Mouse (Mus musculus) embryonic fibroblast, embryonic 13.5 days (primary cell): Measurements from ENCODE around the gene Rccd1. TPM values are rescaled to one million over a fixed set of nuclear protein-coding genes. Genes with fewer than 3 reads are reported as not detected.

ENCODE experiments used
- H3K27ac ChIP-seq: 2 replicates; pipeline ENCODE4 v1.5.1; 2012; ENCODE audit warnings: low read length, control low read depth, inconsistent platforms; ENCODE audit not compliant: insufficient read depth
- H3K4me1 ChIP-seq: 2 replicates; pipeline ENCODE4 v1.6.1; 2011; ENCODE audit warnings: low read length; ENCODE audit not compliant: control insufficient read depth, insufficient read depth
- H3K4me3 ChIP-seq: 2 replicates; pipeline ENCODE4 v1.5.1; 2011; ENCODE audit warnings: mild to moderate bottlenecking, control low read depth, low read length; ENCODE audit not compliant: insufficient read depth
- CTCF ChIP-seq: IDR thresholded peaks from 2 replicates; pipeline ENCODE4 v1.5.1; 2011; ENCODE audit warnings: mild to moderate bottlenecking, control low read depth, low read length, moderate library complexity, borderline replicate concordance; ENCODE audit not compliant: insufficient read depth
- POLR2A ChIP-seq: IDR thresholded peaks from 2 replicates; pipeline ENCODE4 v1.6.1; 2011; ENCODE audit warnings: low read depth, mild to moderate bottlenecking, control low read depth, low read length, moderate library complexity
- polyA plus RNA-seq: library from polyadenylated mRNA; stranded (reverse); fragments of >200 nt; gene quantifications from 2 replicates; pipeline ENCODE4 v1.2.4, GENCODE M21; 2011; ENCODE audit warnings: low read depth; ENCODE audit not compliant: missing spikeins, insufficient read length

The Rccd1 gene
- polyA plus RNA-seq, 1 experiment = 11.8 TPM

GRCm38 (mm10) chr7:80268897-80269750 is 55.1 kb downstream of the Rccd1 start, which contains the start of gene Vps33b:
Vps33b (plus strand) TSS chr7:80269649.
- Histone ChIP-seq H3K27ac (peak within 1 kb of the TSS; percentile 64), H3K4me1 (no peaks in the 10 kb centered on the region), H3K4me3 (peak within 1 kb of the TSS; percentile 94)
- TF ChIP-seq POLR2A (peak; percentile 72), CTCF (no peak)

DNA sequence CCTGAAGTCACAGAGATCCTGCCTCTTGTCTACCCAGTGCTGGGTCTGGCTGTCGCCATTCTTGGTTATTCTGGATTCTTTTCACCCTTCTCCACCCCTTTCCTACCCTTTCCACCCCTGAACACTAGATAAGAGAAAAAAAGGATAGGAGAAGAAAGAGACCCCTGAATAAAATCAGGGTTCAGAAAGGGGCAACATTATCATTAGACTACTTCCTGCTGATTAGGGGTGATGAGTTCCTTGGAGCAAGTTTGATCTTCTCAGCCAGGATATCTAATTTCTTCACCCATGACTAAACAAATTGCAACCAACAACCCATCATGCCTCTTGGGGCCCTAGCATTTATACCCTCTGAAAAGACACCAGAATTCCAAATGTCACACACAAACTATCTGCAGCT is 56.5 kb downstream of the Rccd1 start:
- no peak overlapping the region for H3K4me3 ChIP-seq
- H3K27ac ChIP-seq = no peak overlapping the region
- H3K4me1 ChIP-seq = no peaks in the 10 kb centered on the region
- TF ChIP-seq CTCF = no peak
- no peak for TF ChIP-seq POLR2A

DNA sequence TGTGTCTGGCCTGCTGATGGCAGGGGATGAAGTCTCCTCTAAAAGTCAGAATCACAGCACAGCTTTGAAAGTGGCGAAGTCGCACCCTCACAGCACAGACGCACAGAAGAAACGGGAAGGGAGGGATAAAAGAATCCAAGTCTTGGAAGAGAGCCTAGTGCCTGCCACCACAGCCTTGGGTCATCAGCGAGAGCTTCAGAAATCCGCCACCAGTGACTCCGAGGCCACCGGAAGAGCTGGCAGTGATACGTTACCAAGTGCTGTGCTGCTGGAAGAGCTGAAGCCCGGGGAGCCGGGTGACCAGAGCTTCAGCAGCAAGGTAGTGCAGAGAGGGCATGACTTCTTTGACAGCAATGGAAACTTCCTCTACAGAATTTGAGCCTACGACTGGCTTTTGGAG is 59.6 kb downstream of the Rccd1 start:
- Histone ChIP-seq H3K27ac (no peak overlapping the region), H3K4me1 (no peaks in the 10 kb centered on the region; the same call in 1 of the 2 replicates), H3K4me3 (no peak overlapping the region)
- TF ChIP-seq CTCF (no peak), POLR2A (no peak)

DNA sequence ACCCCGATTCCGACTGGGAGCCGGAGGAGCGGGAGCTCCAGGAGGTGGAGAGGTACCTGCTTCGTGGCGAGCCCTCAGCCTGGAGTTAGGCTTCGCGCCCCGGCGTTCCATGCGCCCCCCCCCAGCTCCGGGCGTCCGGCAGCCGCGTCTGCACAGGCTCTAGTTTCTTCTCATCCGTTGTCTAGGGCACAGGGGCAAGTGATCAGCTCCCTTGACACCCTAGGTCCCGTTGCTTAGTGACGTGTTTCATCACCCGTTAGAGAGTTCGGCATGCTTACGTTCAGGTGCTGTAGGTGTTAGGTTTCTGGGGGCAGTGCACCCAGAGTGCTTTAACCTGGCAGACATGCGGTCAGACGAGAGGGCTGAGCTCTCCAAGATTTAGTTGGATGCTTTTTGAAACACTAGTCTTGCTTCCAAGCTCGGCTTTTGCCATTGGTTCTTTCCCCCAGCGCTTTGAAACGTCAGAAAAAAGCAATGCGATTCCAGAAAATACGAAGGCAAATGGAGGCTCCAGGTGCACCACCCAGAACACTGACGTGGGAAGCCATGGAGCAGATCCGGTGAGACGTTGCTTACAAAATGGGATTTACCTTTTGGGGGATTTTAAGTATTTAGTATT is 62.8 kb downstream of the Rccd1 start:
- Histone ChIP-seq H3K4me3 (peak overlapping the region; percentile 83), H3K27ac (0 out of 2 replicates have a peak overlapping the region, but pooled peaks have one; percentile 9), H3K4me1 (no peaks in the 10 kb centered on the region; the same call in 1 of the 2 replicates)
- TF ChIP-seq POLR2A = peak; percentile 34; the same call in 1 of the 2 replicates
- TF ChIP-seq CTCF = no peak

GRCm38 (mm10) chr7:80260625-80261371 is 63.5 kb downstream of the Rccd1 start, which contains the start of gene Ngrn:
Ngrn (plus strand) TSS chr7:80261215.
- H3K4me3 ChIP-seq = peak within 1 kb of the TSS; percentile 83
- H3K27ac ChIP-seq = 0 out of 2 replicates have a peak within 1 kb of the TSS, but pooled peaks have one; percentile 9
- peak; percentile 84 for TF ChIP-seq POLR2A
- no peak for TF ChIP-seq CTCF
- no peaks in the 10 kb centered on the region; the same call in 1 of the 2 replicates for H3K4me1 ChIP-seq

- Histone ChIP-seq H3K4me1 (no peaks in the 10 kb centered on the region; the same call in 1 of the 2 replicates), H3K4me3 (no peak overlapping the region), H3K27ac (no peak overlapping the region)
- TF ChIP-seq POLR2A = no peak
- TF ChIP-seq CTCF = no peak
These were observed 66.5 kb downstream of the Rccd1 start for GRCm38 (mm10) chr7:80257706-80258105.

- no peaks in the 10 kb centered on the region for H3K4me1 ChIP-seq
- TF ChIP-seq POLR2A = no peak
- no peak for TF ChIP-seq CTCF
- no peak overlapping the region for H3K4me3 ChIP-seq
- H3K27ac ChIP-seq = no peak overlapping the region
These were observed 68.3 kb downstream of the Rccd1 start for GRCm38 (mm10) chr7:80255981-80256380.

- no peak for TF ChIP-seq CTCF
- TF ChIP-seq POLR2A = no peak
- Histone ChIP-seq H3K27ac (no peak overlapping the region), H3K4me1 (no peaks in the 10 kb centered on the region), H3K4me3 (no peak overlapping the region)
These were observed 71.4 kb downstream of the Rccd1 start for GRCm38 (mm10) chr7:80252886-80253285.

DNA sequence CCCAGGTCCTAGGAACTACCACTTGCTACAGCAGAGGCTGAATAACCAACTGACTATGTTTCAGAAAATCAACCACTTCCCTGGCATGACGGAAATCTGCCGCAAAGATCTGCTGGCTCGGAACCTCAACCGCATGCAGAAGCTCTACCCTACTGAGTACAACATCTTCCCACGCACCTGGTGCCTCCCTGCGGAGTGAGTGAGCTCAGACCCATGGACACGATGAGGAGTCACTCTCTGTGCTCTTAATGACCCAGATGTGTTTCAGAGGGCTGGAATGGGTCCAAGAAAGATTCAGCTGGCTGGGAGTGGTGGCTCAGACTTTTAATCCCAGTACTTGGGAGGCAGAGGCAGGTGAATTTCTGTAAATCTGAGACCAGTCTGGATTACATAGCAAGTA is 71.8 kb downstream of the Rccd1 start:
- no peak for TF ChIP-seq POLR2A
- no peak for TF ChIP-seq CTCF
- Histone ChIP-seq H3K27ac (no peak overlapping the region), H3K4me1 (no peaks in the 10 kb centered on the region), H3K4me3 (no peak overlapping the region)
